Mouse (Mus musculus) heart, embryonic 12.5 days (tissue): ENCODE results near the gene Fam3b. TPM values are rescaled to one million over a fixed set of nuclear protein-coding genes. Genes with fewer than 3 reads are reported as not detected.
A peak's percentile ranks its signal among the peaks of the same experiment; 100 is the strongest.

ENCODE experiments used
- ATAC-seq: fragments of 200-750 bp; cut with Nextera tagmentation; 2 replicates; pipeline ENCODE4 v1.8.0; 2017; ENCODE audit warnings: moderate TSS enrichment, moderate library complexity; ENCODE audit not compliant: insufficient number of reproducible peaks, low FRiP score
- H3K27ac ChIP-seq: fragments of 300-500 bp; sonication (generic); 2 replicates; pipeline ENCODE4 v1.5.1; 2016; ENCODE audit warnings: mild to moderate bottlenecking, moderate library complexity; ENCODE audit not compliant: poor library complexity, severe bottlenecking
- H3K27me3 ChIP-seq: fragments of 300-500 bp; sonication (generic); replicated peaks from 2 replicates; pipeline ENCODE4 v1.6.1; 2016; ENCODE audit warnings: mild to moderate bottlenecking, moderate library complexity
- H3K36me3 ChIP-seq: fragments of 300-500 bp; sonication (generic); 2 replicates; pipeline ENCODE4 v1.6.1; 2016; ENCODE audit warnings: mild to moderate bottlenecking, moderate library complexity
- H3K4me1 ChIP-seq: fragments of 300-500 bp; sonication (generic); replicated peaks from 2 replicates; pipeline ENCODE4 v1.6.1; 2016; ENCODE audit warnings: mild to moderate bottlenecking
- H3K4me2 ChIP-seq: fragments of 300-500 bp; sonication (generic); 2 replicates; pipeline ENCODE4 v1.6.1; 2016; ENCODE audit warnings: mild to moderate bottlenecking, moderate library complexity
- H3K4me3 ChIP-seq: fragments of 300-500 bp; sonication (generic); 2 replicates; pipeline ENCODE4 v1.5.1; 2016; ENCODE audit warnings: mild to moderate bottlenecking
- H3K9ac ChIP-seq: fragments of 300-500 bp; sonication (generic); 2 replicates; pipeline ENCODE4 v1.6.1; 2016; ENCODE audit warnings: mild to moderate bottlenecking, moderate library complexity
- H3K9me3 ChIP-seq: fragments of 300-500 bp; sonication (generic); replicated peaks from 2 replicates; pipeline ENCODE4 v1.6.1; 2016; ENCODE audit warnings: mild to moderate bottlenecking, moderate library complexity
- WGBS: fragments of 180-500 bp; shearing (Covaris S2); methylation state at CpG from one replicate; pipeline ENCODE4 v1.1.7; 2016; 5-methylcytosine and 5-hydroxymethylcytosine counted together
- polyA plus RNA-seq: library from polyadenylated mRNA; unstranded; fragments of >200 nt; fragmentation: Nextera tagmentation; extraction: Ambion mirVana; gene quantifications from 2 replicates; pipeline ENCODE4 v1.2.1, GENCODE M21; 2016

Gene Fam3b
- polyA plus RNA-seq, 1 experiment from 2014 or later = not detected

DNA sequence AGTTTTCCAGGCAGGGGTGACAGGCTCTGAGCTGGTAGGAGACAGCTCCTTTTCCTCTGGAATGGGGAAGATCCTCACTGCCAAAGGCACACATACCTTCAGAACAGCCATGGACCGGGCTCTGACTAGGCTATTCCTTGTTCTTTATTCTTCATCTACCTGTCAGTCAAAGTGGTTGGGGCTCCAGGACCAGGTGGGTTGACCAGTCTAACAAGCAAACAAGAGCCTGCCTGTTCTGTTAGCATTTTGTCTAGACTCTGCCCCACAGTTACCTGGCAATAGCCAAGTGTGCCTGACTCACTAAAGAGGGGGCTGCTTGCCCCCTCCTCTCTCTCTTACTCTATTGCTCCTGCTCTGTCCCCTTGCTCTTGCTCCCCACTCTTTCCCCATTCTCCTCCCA is 22.2 kb downstream of the Fam3b start:
- H3K27ac ChIP-seq = no peak overlapping the region
- H3K9ac ChIP-seq = no peak overlapping the region
- H3K27me3 ChIP-seq = no peaks in the 10 kb centered on the region
- H3K4me2 ChIP-seq = no peak overlapping the region
- H3K36me3 ChIP-seq = no peaks in the 10 kb centered on the region
- 65% methylated on average over 1 of the region's 1 CpGs for WGBS
- no peak for ATAC-seq
- H3K9me3 ChIP-seq = no peaks in the 10 kb centered on the region
- H3K4me1 ChIP-seq = no peaks in the 10 kb centered on the region
- no peak overlapping the region for H3K4me3 ChIP-seq

DNA sequence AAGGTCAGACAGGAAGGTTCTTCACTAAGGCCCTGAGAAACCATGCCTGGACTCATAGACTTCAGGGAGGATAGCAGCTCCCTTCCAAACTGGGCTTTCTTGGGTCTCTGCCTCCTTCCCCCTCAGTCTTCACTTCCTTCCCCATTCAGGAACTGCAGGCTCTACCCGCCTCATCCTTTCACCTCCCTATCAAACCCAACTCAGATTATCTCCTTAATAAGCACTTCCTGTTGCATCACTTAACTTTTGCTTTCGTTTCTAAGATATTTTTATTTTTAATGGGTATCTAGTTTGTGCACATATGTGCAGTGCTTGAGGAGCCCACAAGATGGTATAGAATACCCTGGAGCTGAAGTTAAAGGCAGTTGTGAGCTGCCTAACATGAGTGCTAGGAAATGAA is 36.0 kb downstream of the Fam3b start:
- Histone ChIP-seq H3K36me3 (no peaks in the 10 kb centered on the region), H3K27ac (no peak overlapping the region), H3K4me3 (no peak overlapping the region), H3K27me3 (no peaks in the 10 kb centered on the region), H3K9me3 (no peaks in the 10 kb centered on the region), H3K4me2 (no peak overlapping the region), H3K4me1 (peaks cover 11% of the 10 kb centered on the region; the same call in 1 of the 2 replicates), H3K9ac (no peak overlapping the region)
- no peak for ATAC-seq
- 48% methylated on average over 2 of the region's 2 CpGs for WGBS

DNA sequence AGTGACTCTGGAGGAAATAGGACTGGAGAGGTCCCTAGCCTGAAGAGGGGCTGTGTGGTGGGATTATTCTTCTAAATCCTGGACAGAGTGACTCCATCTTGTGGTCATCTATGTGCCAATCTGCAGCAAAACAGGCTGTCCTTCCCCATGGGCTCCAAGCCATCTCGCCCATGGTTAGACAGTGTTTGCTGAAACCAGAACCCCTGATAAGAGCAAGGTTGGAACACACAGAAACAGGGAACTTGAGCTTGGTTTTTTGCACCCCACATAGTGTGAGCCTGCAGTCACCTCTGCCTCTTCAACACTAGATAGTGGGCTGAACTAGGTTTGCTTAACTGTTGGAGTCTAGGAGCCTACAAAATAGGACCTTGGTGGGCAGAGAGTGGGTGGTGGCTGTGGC is 38.1 kb downstream of the Fam3b start:
- Histone ChIP-seq H3K4me2 (no peak overlapping the region), H3K9me3 (no peaks in the 10 kb centered on the region)
- 68% methylated on average over 1 of the region's 1 CpGs for WGBS

GRCm38 (mm10) chr16:97475581-97475980 is 39.0 kb downstream of the Fam3b start:
- no peaks in the 10 kb centered on the region for H3K36me3 ChIP-seq
- ATAC-seq = 0 out of 2 replicates have a peak, but pooled peaks have one; percentile 22
- H3K27me3 ChIP-seq = no peaks in the 10 kb centered on the region
- 58% methylated on average over 3 of the region's 3 CpGs for WGBS
- H3K9ac ChIP-seq = no peak overlapping the region
- H3K4me1 ChIP-seq = peaks cover 15% of the 10 kb centered on the region; the same call in 1 of the 2 replicates
- no peak overlapping the region for H3K27ac ChIP-seq
- no peak overlapping the region for H3K4me3 ChIP-seq
- H3K4me2 ChIP-seq = no peak overlapping the region
- H3K9me3 ChIP-seq = no peaks in the 10 kb centered on the region

More for the DNA sequence above, 38.1 kb downstream of the Fam3b start:
- no peak overlapping the region for H3K27ac ChIP-seq
- H3K27me3 ChIP-seq = no peaks in the 10 kb centered on the region
- H3K9ac ChIP-seq = no peak overlapping the region
- ATAC-seq = no peak
- no peak overlapping the region for H3K4me3 ChIP-seq
- no peaks in the 10 kb centered on the region for H3K36me3 ChIP-seq
- peaks cover 11% of the 10 kb centered on the region; the same call in 1 of the 2 replicates for H3K4me1 ChIP-seq

- H3K27me3 ChIP-seq = no peaks in the 10 kb centered on the region
Observed at GRCm38 (mm10) chr16:97474671-97475070, 39.9 kb downstream of the Fam3b start.

GRCm38 (mm10) chr16:97467993-97468791 is 46.4 kb downstream of the Fam3b start:
- Histone ChIP-seq H3K9me3 (no peaks in the 10 kb centered on the region), H3K4me2 (no peak overlapping the region), H3K9ac (no peak overlapping the region), H3K36me3 (no peaks in the 10 kb centered on the region), H3K4me1 (0 out of 2 replicates have a peak, but pooled peaks cover 8% of the 10 kb centered on the region), H3K27ac (no peak overlapping the region), H3K4me3 (no peak overlapping the region), H3K27me3 (no peaks in the 10 kb centered on the region)
- no peak for ATAC-seq
- WGBS = 66% methylated on average over 4 of the region's 4 CpGs

More at GRCm38 (mm10) chr16:97474671-97475070, 39.9 kb downstream of the Fam3b start:
- H3K27ac ChIP-seq = no peak overlapping the region
- no peak for ATAC-seq
- H3K4me1 ChIP-seq = peaks cover 14% of the 10 kb centered on the region; the same call in 1 of the 2 replicates
- no peak overlapping the region for H3K9ac ChIP-seq
- no peaks in the 10 kb centered on the region for H3K9me3 ChIP-seq
- WGBS = 80% methylated on average over 2 of the region's 2 CpGs
- H3K4me3 ChIP-seq = no peak overlapping the region
- H3K36me3 ChIP-seq = no peaks in the 10 kb centered on the region
- H3K4me2 ChIP-seq = no peak overlapping the region

DNA sequence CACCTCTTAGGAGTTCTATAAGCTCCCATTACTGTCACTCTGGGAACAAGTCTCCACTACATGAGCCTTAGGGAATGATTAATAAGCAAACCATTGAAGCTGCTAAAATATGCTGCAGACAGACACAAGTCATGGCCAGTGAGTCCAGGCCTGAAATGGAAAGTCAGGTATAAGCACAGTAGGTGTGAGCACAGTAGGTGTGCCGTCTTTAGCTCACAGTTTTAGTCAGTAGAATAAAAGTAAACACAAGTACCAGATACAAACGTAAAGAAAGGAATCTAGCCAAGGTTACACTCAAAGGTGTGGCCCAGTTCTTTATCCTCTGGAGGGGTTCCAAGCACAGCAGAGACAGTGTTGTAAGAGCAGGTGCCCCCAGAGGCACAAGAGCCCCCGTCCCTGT is 47.1 kb downstream of the Fam3b start:
- Histone ChIP-seq H3K27me3 (no peaks in the 10 kb centered on the region), H3K4me1 (0 out of 2 replicates have a peak, but pooled peaks cover 8% of the 10 kb centered on the region), H3K36me3 (no peaks in the 10 kb centered on the region), H3K4me2 (no peak overlapping the region), H3K4me3 (no peak overlapping the region), H3K9me3 (no peaks in the 10 kb centered on the region), H3K9ac (no peak overlapping the region), H3K27ac (no peak overlapping the region)
- 71% methylated on average over 3 of the region's 3 CpGs for WGBS
- ATAC-seq = no peak

DNA sequence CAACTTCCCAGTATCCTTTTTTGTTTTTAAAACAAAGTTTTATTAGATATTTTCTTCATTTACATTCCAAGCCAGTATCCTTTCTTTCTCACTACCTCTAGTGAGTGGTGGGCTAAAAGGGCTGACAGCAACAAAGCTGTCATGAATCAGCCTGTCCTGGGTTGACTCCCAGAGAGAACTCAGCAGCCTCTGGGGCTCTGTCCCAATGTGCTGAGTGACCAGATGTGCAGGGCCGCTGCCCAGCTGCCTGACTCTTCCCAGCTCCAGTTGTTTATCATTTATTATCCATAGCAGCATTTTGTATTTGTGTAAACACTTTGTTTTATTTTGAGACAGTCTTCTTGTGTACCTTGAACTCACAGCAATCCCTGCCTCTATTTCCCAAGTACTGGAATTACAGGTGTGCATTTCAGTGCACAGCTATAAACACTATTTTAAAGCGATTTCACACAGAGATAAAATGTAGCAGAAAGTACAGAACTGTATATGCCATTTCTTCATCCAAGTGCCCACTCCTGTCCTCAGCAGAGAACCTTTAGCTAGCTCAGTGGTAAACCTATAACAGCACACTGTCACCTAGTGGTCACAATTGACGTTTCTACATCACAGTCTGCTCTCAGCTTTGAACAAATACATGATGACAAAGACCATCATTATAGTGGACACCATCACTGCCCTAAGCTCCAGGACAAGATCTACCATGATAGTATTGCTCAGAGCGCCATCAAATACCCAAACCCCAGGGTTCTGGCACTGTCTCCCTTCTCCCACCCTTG is 48.2 kb downstream of the Fam3b start:
- no peak overlapping the region for H3K4me3 ChIP-seq
- H3K27ac ChIP-seq = no peak overlapping the region
- no peak for ATAC-seq
- H3K9me3 ChIP-seq = no peaks in the 10 kb centered on the region
- H3K27me3 ChIP-seq = 0 out of 2 replicates have a peak, but pooled peaks cover 3% of the 10 kb centered on the region
- no peak overlapping the region for H3K9ac ChIP-seq
- no peaks in the 10 kb centered on the region for H3K36me3 ChIP-seq
- no peak overlapping the region for H3K4me2 ChIP-seq
- H3K4me1 ChIP-seq = 0 out of 2 replicates have a peak, but pooled peaks cover 8% of the 10 kb centered on the region
- WGBS = 40% methylated on average over 4 of the region's 4 CpGs

GRCm38 (mm10) chr16:97462481-97463181 is 52.0 kb downstream of the Fam3b start, which contains the start of gene Mx1:
Gene Mx1, minus strand, starts transcription at chr16:97462907.
- peak; percentile 55; the same call in 1 of the 2 replicates for ATAC-seq
- Histone ChIP-seq H3K27me3 (0 out of 2 replicates have a peak, but pooled peaks cover 6% of the 10 kb centered on the region), H3K36me3 (no peaks in the 10 kb centered on the region), H3K9me3 (peaks cover 6% of the 10 kb centered on the region), H3K4me3 (no peak within 1 kb of the TSS), H3K4me1 (no peaks in the 10 kb centered on the region), H3K27ac (no peak within 1 kb of the TSS), H3K9ac (no peak within 1 kb of the TSS), H3K4me2 (no peak within 1 kb of the TSS)
- 39% methylated on average over 4 of the region's 4 CpGs for whole genome bisulfite sequencing

GRCm38 (mm10) chr16:97461271-97461670 is 53.3 kb downstream of the Fam3b start:
- Histone ChIP-seq H3K27ac (no peak overlapping the region), H3K4me2 (no peak overlapping the region), H3K9me3 (peaks cover 9% of the 10 kb centered on the region), H3K4me3 (no peak overlapping the region), H3K27me3 (0 out of 2 replicates have a peak, but pooled peaks cover 6% of the 10 kb centered on the region), H3K36me3 (no peaks in the 10 kb centered on the region), H3K4me1 (no peaks in the 10 kb centered on the region), H3K9ac (no peak overlapping the region)
- ATAC-seq = no peak
- WGBS = 61% methylated on average over 2 of the region's 2 CpGs
